Mouse (Mus musculus) thymus, adult 18-20 months (tissue): Measurements from ENCODE around the gene Aamp.

Experiments
- DNase-seq, 2 experiments: peaks; one replicate each; pipeline ENCODE4 v3.0.0; 2022; ENCODE audit warnings: mixed read lengths in 2 of 2

Aamp gene

DNA sequence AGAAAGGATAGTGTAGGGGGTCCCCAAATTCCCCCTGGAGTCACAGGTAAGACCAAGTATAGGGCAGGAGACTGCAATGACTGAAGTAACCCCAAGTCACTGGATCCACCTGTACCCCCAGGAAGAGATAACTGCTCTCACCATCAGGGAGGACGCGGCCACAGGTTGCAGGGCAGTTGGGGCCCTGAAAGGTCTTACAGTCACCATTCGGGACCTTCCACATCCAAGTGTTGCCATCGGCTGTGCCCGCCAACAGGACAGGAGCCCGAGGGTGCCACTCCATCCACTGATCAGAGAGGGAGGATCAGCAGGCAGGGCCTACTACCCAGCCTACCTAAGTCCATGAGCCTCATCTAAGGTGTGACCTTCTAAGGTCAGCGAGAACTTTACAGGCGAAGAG lies 2.7 kb downstream of the Aamp start:
- no peak for DNase-seq

DNA sequence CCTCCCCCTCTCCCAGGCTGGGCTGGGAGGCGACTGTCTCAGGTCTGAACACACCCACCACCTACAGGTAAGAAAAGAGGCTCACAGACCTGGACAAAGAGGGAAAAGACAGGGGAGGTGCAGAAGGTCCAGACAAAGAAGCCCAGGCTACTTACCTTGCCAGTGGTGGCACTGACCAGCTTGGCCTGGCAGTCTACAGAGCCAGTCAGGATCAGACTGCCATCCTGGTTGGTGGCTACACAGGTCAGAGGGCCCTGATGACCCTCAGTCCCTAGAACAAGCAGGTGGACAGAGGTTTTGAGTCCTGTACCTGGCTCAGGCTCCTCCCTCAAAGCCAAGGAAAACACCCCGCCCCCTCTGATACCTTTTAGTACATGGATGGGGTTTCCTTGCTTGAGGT lies 3.2 kb downstream of the Aamp start:
- no peak for DNase-seq

DNA sequence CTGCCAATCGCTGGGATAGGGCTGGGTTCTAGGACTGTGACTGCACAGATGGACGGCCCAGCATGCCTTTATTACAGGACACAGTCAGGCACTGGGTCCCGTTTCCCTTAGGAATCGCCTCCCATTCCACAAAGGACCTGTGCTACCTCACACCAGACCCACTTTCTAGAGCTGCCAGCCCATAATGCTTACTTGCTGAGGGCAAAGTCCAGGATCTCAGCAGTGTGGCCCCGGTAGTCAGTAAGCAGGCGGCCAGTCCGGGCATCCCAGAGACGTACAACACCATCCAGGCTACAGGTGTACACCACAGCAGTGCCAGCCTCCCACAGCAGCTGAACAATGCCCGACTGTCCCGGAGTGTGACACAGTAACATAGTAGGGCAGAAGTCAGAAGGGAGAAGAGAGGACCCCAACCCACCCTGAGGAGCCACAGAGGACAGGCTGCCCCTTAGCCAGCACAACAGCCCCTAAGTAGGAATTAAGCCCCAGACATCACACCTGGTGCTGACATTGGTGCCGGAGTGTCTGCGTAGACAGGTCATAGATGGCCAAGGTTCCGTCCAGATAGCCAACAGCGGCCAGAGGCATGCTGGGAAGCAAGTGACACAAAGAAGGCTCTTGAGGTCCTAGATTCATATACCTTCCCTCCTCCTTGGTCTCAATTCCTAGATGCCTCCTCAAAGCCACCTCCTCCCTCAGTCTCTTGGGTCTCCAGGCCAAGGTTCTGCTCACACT lies 3.8 kb downstream of the Aamp start:
- no peak for DNase-seq

DNA sequence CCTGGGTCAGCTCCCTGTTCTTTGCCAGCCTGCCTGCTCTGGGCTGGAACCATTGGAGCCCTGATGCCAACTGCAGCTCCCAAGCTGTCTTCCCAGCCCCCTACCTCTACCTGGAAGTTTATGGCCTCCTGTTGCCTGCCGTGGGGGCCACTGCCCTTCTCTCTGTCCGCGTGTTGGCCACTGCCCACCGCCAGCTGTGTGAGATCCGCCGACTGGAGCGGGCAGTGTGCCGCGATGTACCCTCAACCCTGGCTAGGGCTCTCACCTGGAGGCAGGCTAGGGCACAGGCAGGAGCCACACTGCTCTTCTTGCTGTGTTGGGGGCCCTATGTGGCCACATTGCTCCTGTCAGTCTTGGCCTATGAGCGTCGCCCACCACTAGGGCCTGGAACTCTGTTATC lies 5.5 kb downstream of the Aamp start:
- DNase-seq, result no peak

GRCm38 (mm10) chr1:74278538-74278937 lies 6.0 kb downstream of the Aamp start, which contains the start of gene Gpbar1:
Gene Gpbar1 (plus strand): TSS chr1:74278550.
- no peak for DNase-seq

GRCm38 (mm10) chr1:74277883-74278537 lies 6.5 kb downstream of the Aamp start:
- no peak for DNase-seq

GRCm38 (mm10) chr1:74277041-74277440 lies 7.5 kb downstream of the Aamp start:
- no peak for DNase-seq

DNA sequence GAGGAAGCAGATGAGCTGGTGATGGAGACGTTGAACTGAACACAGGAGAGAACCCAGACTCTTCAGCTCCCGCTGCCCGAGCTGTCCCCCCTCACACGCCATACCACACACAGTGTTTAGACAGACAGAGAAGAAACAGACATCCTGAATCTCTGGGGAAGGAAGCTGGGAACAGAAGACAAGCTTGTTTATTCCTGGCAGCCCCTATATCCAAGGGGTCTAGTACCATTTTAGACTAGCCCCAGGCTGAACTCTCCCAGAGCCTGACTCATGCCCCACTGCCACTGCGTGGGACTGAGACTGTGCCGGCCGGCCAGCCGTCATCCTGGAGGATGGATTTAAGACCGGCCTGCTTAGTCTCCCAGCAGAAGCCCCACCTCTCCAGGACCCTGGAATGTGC lies 9.5 kb downstream of the Aamp start:
- DNase-seq, result no peak

- no peak for DNase-seq
These were observed 12.9 kb downstream of the Aamp start for GRCm38 (mm10) chr1:74271659-74272058.

DNA sequence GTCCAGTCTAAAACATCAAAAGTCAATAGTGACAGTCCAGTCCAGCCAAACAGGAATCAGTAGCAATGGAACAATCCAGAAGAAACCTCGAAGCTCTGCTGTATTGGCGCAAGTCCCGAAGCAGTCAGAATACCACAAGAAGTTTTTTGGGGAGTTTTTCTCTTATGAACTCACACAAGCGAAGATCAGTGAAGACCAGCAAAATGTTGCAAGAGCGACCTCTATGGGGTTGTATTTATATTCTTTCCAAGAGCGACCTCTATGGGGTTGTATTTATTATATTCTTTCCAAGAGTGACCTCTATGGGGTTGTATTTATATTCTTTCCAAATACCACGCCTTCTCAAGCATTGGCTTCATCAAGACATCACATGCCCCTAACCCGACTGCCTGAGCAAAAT lies 15.8 kb downstream of the Aamp start:
- no peak for DNase-seq

GRCm38 (mm10) chr1:74262510-74262909 lies 22.0 kb downstream of the Aamp start:
- DNase-seq, result no peak

DNA sequence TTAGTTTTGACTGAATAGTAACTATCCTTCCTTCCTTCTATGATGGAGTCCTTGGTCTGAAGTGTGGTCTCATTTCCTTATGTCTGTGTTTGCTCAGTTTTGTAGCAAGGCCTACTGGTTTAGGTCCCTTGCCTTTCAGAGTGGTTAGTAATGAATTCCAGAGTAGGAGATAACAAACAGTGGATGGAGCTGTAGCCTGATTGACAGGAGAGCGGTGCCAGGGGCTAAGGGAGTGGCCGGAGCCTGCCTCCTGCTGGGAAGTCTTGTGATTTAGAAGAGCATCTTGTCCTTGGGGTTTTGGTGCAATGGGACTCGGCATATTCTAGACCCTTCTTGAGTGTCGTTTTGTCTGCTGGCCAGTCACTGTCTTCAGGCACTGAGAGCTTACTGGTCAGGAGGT lies 27.8 kb downstream of the Aamp start:
- no peak for DNase-seq

DNA sequence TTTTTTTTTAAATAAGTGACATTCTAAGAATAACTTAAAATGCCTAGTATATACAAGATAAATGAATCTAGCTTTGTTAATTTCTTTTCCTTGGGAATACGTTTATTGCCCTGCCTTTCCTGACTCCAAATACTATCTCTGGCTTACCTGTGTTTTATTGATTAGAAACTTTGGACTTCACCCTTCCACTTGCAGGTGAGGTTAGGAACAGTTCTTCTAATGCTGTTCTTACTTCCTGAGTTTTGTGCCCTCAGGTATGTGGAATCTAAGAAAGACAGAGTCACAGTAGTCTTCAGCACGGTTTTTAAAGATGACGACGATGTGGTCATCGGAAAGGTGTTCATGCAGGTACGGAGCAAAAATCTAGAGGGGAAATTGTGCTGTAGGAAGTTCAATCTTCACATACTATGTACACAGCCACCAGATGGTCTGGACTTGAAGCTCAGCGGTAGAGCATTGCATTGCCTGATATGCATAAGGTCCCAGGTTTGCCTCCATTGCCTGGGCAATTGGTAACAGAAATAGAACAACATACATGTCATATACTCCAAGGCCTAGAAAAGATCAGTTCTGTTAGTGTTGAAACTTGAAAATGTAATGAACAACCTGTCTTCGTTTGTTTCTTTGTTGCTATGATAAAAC lies 28.7 kb downstream of the Aamp start:
- DNase-seq, result no peak

DNA sequence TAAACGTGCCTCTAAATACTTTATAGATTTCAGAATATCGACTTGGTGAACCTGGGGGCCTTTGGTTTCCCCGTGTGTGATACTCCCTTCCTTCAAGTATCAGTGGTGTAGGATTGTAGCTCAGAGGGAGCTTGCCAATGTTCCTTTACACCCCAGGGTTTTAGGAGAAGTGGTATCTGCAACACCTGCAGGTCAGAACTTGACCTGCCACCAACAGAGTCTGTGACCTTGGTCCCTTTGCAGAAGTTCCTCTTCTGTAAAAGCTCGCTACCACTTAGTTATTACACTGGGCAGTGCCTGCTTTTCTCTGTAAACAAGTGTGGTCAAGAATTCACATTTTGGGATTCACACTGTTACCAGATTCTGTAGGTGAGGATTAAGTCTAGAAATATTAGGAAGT lies 34.4 kb downstream of the Aamp start:
- no peak for DNase-seq

GRCm38 (mm10) chr1:74249331-74249980 lies 35.1 kb downstream of the Aamp start:
- no peak for DNase-seq

- peak in 1 of 2 experiments; percentile 54 for DNase-seq
These were observed 35.7 kb downstream of the Aamp start for GRCm38 (mm10) chr1:74248799-74249198.

- DNase-seq, result no peak
These were observed 39.0 kb downstream of the Aamp start for GRCm38 (mm10) chr1:74245525-74245924.

- no peak for DNase-seq
These were observed 43.7 kb downstream of the Aamp start for GRCm38 (mm10) chr1:74240832-74241231.

GRCm38 (mm10) chr1:74240311-74240710 lies 44.2 kb downstream of the Aamp start:
- no peak for DNase-seq

DNA sequence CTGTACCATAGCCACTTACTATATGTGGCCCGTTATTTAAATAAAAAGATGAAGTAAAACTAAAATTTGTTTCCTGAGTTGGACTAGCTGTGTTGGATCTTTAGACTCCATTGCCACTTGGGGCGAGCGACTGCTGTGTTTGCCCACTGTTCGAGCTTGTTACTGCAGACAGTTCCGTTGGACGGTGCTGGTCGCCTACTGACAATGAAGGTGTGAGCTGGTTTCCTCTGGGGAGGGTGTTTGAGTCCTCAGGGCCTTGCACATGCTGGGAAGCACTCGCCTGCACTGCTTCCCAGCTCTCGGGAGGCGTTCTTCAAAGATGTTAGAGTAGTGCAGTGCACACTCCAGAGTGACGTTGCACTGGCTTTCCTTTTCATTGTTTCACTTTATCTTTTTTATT lies 44.9 kb downstream of the Aamp start:
- DNase-seq, result no peak

GRCm38 (mm10) chr1:74239162-74239561 lies 45.4 kb downstream of the Aamp start:
- no peak for DNase-seq

GRCm38 (mm10) chr1:74238136-74238535 lies 46.4 kb downstream of the Aamp start:
- no peak for DNase-seq

GRCm38 (mm10) chr1:74237671-74238070 lies 46.9 kb downstream of the Aamp start:
- DNase-seq, result no peak
